Mouse (Mus musculus) heart, adult 9 months (tissue): ENCODE results near the gene Stk33.

Experiments
- DNase-seq, 2 experiments: peaks; one replicate each; pipeline ENCODE4 v3.0.0; 2022; ENCODE audit warnings: low spot score in 2 of 2

The Stk33 gene

DNA sequence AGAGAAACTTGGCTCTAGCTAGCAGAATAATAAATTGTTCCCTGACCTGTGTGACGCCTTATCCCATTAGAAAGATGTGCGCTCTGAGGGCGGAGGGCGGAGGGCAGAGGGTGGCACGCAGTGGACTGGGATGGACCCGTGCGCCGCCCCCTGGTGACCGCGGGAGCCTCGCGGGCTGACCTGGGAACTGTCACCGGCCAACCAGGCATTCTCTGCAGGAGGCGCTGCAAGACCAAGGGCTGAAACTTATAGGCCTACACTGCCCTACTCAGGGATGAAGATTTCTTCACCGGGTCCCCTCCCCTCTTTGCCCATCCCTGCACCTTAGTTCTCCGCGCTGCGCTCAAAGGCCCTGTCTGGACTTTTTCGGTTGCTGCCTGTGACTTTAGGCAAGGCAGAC is 197.6 kb downstream of the Stk33 start:
- no peak for DNase-seq

DNA sequence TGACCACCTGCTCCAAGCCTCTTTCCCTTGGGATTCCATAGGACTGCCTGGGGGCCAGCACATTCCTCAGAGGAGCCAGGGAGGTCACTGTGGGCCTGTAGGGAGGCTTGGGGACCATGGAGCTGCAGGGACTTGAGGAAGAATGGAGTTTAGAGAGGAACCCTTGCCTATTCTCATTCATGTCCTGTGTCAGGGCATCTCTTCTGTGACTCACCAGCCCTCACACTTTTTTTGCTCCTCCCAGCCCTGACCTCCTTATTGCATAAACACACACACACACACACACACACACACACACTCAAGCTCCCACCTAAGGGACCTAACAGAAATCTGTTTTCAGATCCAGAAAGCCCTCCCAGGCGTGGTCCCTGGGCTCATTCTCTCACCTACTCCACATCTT is 199.5 kb downstream of the Stk33 start:
- DNase-seq = no peak

DNA sequence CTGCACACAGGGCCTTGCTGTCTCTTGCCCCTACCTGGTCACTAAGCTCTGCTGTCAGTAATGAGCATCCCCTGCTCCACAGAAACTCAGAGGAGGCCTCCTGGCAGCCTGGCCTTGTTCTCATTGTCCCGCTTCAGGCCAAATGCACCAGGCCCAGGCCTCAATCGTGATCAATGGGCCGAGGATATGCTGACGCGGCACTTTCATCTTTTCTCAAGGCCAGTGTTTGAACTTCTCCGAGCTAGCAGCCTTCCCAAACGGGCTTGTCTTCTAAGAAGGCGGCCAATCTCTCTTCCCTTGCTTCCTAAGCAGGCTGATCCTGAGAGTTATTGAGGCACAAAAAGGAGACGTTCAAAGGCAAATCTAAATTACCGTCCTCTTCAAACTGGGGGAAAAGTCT is 200.2 kb downstream of the Stk33 start:
- no peak for DNase-seq

DNA sequence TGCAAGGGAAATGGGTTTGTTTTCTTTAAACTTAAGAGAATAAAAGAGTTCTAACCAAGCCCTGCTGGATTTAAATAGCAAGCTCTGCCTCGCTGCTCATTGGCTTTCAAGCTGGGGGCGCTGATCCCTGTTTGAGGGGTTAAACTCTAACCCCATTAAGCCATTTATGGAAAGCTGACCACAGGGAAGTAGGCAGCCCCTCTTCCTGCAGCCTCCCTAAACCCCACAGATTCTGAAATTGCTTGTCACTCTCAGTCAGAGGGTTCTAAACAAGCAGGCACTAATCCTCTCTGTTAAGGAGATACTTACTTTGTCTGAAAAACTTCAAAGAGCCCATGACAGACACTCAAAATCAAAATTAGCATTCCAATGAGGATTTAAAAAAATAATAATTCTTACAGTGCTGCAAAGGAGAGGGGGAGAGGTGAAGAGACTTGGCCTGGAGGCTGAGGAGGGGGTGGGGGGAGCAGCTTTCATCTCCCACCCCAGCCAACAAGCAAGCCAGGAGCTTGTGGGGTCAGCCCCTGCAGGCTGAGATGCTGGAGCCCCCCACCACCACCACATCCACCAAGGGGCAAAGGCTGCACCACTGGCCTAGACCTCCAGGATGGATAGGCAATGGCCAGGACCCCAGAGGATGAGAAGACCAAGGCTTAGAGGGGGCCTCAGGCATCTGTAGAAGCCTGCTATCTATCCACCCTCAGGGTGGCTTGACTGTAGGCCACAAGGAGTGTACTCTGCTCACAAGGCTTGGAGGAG is 203.8 kb downstream of the Stk33 start:
- DNase-seq = no peak

DNA sequence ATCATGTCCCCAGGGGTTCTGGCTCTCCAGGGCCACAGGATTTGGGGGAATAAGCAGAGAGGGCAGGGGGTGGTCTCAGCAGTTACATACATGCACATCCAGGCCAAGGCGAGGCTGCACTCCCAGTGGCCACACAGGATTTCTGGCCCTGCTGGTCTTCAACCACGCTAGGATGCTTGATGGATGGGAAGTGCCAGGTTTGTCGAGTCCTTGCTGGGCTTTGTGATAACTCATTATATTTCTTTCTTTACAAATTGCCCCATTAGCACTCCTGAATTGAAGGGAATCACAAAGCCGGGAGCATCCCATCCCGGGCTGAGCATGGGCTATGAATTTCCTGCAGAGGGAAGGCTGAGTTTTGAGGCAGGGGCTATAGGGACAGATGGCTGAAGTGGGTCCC is 204.4 kb downstream of the Stk33 start:
- no peak for DNase-seq

DNA sequence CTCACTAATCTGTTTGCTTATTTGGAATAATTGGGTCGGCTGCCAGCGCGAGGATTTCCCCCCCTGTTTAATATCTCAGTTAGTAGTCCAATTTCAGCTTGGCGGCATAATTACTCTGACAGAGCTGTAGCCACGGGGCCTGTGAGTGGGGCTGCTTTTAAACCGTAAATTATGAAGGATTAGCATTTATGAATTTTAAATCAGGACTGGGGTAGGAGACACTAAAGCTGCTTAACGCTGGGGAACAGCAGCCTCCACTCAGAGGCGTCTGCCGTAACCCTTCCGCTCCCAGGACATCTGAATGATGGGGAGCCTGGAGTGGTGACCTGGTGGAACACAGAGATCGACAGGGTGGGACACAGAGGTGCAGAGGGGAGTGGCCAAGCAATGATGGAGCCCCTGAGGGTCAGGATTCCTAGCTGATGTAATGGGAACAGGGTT is 207.0 kb downstream of the Stk33 start:
- DNase-seq = no peak

DNA sequence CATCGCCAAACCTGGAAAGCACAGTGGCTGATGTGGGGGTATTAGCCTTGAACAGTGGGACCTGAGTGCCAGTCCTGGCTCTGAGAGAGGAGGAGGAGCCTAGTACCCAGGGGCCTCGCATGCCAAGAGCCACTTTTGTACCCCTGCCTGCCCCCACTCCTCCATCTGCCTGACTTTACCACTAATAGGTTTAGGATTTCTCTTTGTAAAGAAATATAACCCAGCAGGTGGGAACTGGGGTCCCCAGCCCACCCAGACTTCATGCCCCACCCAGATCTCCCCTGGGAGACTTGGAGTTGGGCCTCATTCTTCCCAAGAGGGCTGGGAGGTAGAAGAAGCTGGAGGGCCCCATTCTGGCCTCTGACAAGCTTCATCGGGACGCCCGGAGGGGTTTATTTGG is 207.6 kb downstream of the Stk33 start:
- no peak for DNase-seq

DNA sequence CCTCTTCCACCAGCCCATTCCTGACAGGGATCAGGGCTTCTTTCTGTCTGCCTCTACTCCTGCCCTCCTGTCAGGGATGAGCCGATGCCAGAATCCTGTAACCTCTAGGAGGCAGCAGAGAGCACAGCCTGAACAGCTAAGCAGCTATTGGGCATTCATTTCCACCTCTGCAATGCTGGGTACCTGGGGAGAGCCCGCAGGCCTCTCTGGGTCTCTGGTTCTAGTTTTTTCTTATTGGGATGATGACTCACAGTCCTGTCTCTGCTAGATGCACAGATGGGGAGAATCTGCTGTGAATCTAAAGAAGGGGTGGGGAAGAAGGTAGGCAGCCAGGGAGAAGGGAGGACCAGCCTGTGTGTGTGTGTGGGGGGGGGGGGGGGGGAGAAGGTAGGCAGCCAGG is 208.1 kb downstream of the Stk33 start:
- peak; percentile 25 to 49 for DNase-seq
